Mouse (Mus musculus) hindbrain, embryonic 14.5 days (tissue): Measurements from ENCODE around the gene Lpp. TPM values are rescaled to one million over a fixed set of nuclear protein-coding genes. Genes with fewer than 3 reads are reported as not detected.
A peak's percentile ranks its signal among the peaks of the same experiment; 100 is the strongest.

Experiments
- ATAC-seq: fragments of 200-750 bp; cut with Nextera tagmentation; 2 replicates; pipeline ENCODE4 v1.8.0; 2017; ENCODE audit warnings: moderate number of reproducible peaks, mild to moderate bottlenecking, moderate TSS enrichment, moderate library complexity; ENCODE audit not compliant: low FRiP score
- DNase-seq: peaks from one replicate; pipeline ENCODE4 v3.0.0-alpha.2; 2015; ENCODE audit warnings: low spot score
- H3K27ac ChIP-seq: fragments of 300-500 bp; sonication (generic); 2 replicates; pipeline ENCODE4 v1.5.1; 2014; ENCODE audit warnings: mild to moderate bottlenecking, moderate library complexity
- H3K27me3 ChIP-seq: fragments of 300-500 bp; sonication (generic); 2 replicates; pipeline ENCODE4 v1.6.1; 2014; ENCODE audit warnings: mild to moderate bottlenecking, low read length, mixed read lengths; ENCODE audit not compliant: control insufficient read depth, insufficient read depth
- H3K36me3 ChIP-seq: fragments of 300-500 bp; sonication (generic); replicated peaks from 2 replicates; pipeline ENCODE4 v1.6.1; 2014; ENCODE audit not compliant: control insufficient read depth, insufficient read depth
- H3K4me1 ChIP-seq: fragments of 300-500 bp; sonication (generic); replicated peaks from 2 replicates; pipeline ENCODE4 v1.6.1; 2014; ENCODE audit warnings: antibody characterized with exemption, low read length, mixed read lengths; ENCODE audit not compliant: control insufficient read depth, insufficient read depth
- H3K4me2 ChIP-seq: fragments of 300-500 bp; sonication (generic); replicated peaks from 2 replicates; pipeline ENCODE4 v1.6.1; 2014; ENCODE audit warnings: mild to moderate bottlenecking, moderate library complexity
- H3K4me3 ChIP-seq: fragments of 300-500 bp; sonication (generic); replicated peaks from 2 replicates; pipeline ENCODE4 v1.5.1; 2014; ENCODE audit warnings: mild to moderate bottlenecking, low read length
- H3K9ac ChIP-seq: fragments of 300-500 bp; sonication (generic); 2 replicates; pipeline ENCODE4 v1.6.1; 2014
- H3K9me3 ChIP-seq: fragments of 300-500 bp; sonication (generic); 2 replicates; pipeline ENCODE4 v1.6.1; 2016; ENCODE audit warnings: low read length; ENCODE audit not compliant: control insufficient read depth
- WGBS: fragments of 180-500 bp; shearing (Covaris S2); extraction: QIAGEN DNeasy Blood & Tissue Kit; methylation state at CpG from one replicate; pipeline ENCODE4 v1.1.7; 2014; 5-methylcytosine and 5-hydroxymethylcytosine counted together
- polyA plus RNA-seq: library from polyadenylated mRNA; unstranded; fragments of >200 nt; fragmentation: Nextera tagmentation; extraction: Ambion mirVana; gene quantifications from 2 replicates; pipeline ENCODE4 v1.2.1, GENCODE M21; 2014

Gene Lpp
- polyA plus RNA-seq, 1 experiment from 2014 or later: 13.0 TPM

- Histone ChIP-seq H3K36me3 (no peaks in the 10 kb centered on the region), H3K4me2 (no peak overlapping the region), H3K4me3 (no peak overlapping the region), H3K9me3 (no peaks in the 10 kb centered on the region), H3K4me1 (no peaks in the 10 kb centered on the region), H3K27ac (no peak overlapping the region), H3K27me3 (no peaks in the 10 kb centered on the region), H3K9ac (no peak overlapping the region)
- DNase-seq: peak; percentile 50
- WGBS: 34% methylated on average over 3 of the region's 3 CpGs
- peak; percentile 84 for ATAC-seq
Observed at GRCm38 (mm10) chr16:24914393-24914751, 521.1 kb downstream of the Lpp start.

GRCm38 (mm10) chr16:24915470-24915869 is 522.2 kb downstream of the Lpp start:
- Histone ChIP-seq H3K27ac (no peak overlapping the region), H3K9ac (no peak overlapping the region), H3K4me3 (no peak overlapping the region), H3K27me3 (no peaks in the 10 kb centered on the region), H3K36me3 (no peaks in the 10 kb centered on the region), H3K4me1 (no peaks in the 10 kb centered on the region), H3K9me3 (no peaks in the 10 kb centered on the region), H3K4me2 (no peak overlapping the region)
- no peak for ATAC-seq
- 96% methylated on average over 4 of the region's 4 CpGs for WGBS
- no peak for DNase-seq

- ATAC-seq: no peak
- no peak for DNase-seq
- no peaks in the 10 kb centered on the region for H3K9me3 ChIP-seq
- 40% methylated on average over 11 of the region's 11 CpGs for WGBS
- no peaks in the 10 kb centered on the region for H3K4me1 ChIP-seq
- no peaks in the 10 kb centered on the region for H3K36me3 ChIP-seq
- H3K4me3 ChIP-seq: no peak overlapping the region
- H3K9ac ChIP-seq: no peak overlapping the region
- peak overlapping the region; percentile 22; the same call in 1 of the 2 replicates for H3K4me2 ChIP-seq
- H3K27me3 ChIP-seq: no peaks in the 10 kb centered on the region
- no peak overlapping the region for H3K27ac ChIP-seq
Observed at GRCm38 (mm10) chr16:24919349-24920012, 526.2 kb downstream of the Lpp start.

GRCm38 (mm10) chr16:24930070-24930469 is 536.8 kb downstream of the Lpp start:
- Histone ChIP-seq H3K9ac (no peak overlapping the region), H3K4me1 (no peaks in the 10 kb centered on the region), H3K36me3 (no peaks in the 10 kb centered on the region), H3K27me3 (no peaks in the 10 kb centered on the region), H3K27ac (no peak overlapping the region), H3K4me2 (no peak overlapping the region), H3K9me3 (no peaks in the 10 kb centered on the region), H3K4me3 (no peak overlapping the region)
- no peak for ATAC-seq
- no peak for DNase-seq

- Histone ChIP-seq H3K9ac (no peak overlapping the region), H3K4me2 (no peak overlapping the region), H3K4me3 (no peak overlapping the region), H3K9me3 (no peaks in the 10 kb centered on the region), H3K4me1 (no peaks in the 10 kb centered on the region), H3K27me3 (no peaks in the 10 kb centered on the region), H3K36me3 (no peaks in the 10 kb centered on the region), H3K27ac (no peak overlapping the region)
- ATAC-seq: no peak
- no peak for DNase-seq
- 69% methylated on average over 5 of the region's 5 CpGs for WGBS
Observed at GRCm38 (mm10) chr16:24930621-24931020, 537.3 kb downstream of the Lpp start.

- no peak for ATAC-seq
- no peak for DNase-seq
- H3K27me3 ChIP-seq: no peaks in the 10 kb centered on the region
- 51% methylated on average over 3 of the region's 3 CpGs for WGBS
- H3K4me1 ChIP-seq: no peaks in the 10 kb centered on the region
- no peak overlapping the region for H3K4me3 ChIP-seq
- H3K9me3 ChIP-seq: no peaks in the 10 kb centered on the region
- no peak overlapping the region for H3K27ac ChIP-seq
- H3K4me2 ChIP-seq: no peak overlapping the region
- H3K36me3 ChIP-seq: no peaks in the 10 kb centered on the region
- no peak overlapping the region for H3K9ac ChIP-seq
Observed at GRCm38 (mm10) chr16:24932816-24933215, 539.5 kb downstream of the Lpp start.

- DNase-seq: no peak
- Histone ChIP-seq H3K27me3 (no peaks in the 10 kb centered on the region), H3K4me2 (no peak overlapping the region), H3K4me1 (no peaks in the 10 kb centered on the region), H3K9ac (no peak overlapping the region), H3K4me3 (no peak overlapping the region), H3K36me3 (no peaks in the 10 kb centered on the region), H3K9me3 (no peaks in the 10 kb centered on the region), H3K27ac (no peak overlapping the region)
- ATAC-seq: no peak
- 74% methylated on average over 4 of the region's 4 CpGs for WGBS
Observed at GRCm38 (mm10) chr16:24933691-24934090, 540.4 kb downstream of the Lpp start.

- Histone ChIP-seq H3K4me2 (no peak overlapping the region), H3K9ac (no peak overlapping the region), H3K4me3 (no peak overlapping the region), H3K36me3 (no peaks in the 10 kb centered on the region), H3K27ac (no peak overlapping the region), H3K4me1 (0 out of 2 replicates have a peak, but pooled peaks cover 8% of the 10 kb centered on the region), H3K27me3 (no peaks in the 10 kb centered on the region), H3K9me3 (no peaks in the 10 kb centered on the region)
- 26% methylated on average over 9 of the region's 9 CpGs for WGBS
- no peak for DNase-seq
- ATAC-seq: peak; percentile 53; the same call in 1 of the 2 replicates
Observed at GRCm38 (mm10) chr16:24941306-24942160, 548.2 kb downstream of the Lpp start.

- Histone ChIP-seq H3K9me3 (no peaks in the 10 kb centered on the region), H3K36me3 (no peaks in the 10 kb centered on the region), H3K9ac (no peak overlapping the region), H3K4me1 (0 out of 2 replicates have a peak, but pooled peaks cover 8% of the 10 kb centered on the region), H3K4me2 (no peak overlapping the region), H3K27ac (no peak overlapping the region), H3K27me3 (no peaks in the 10 kb centered on the region), H3K4me3 (no peak overlapping the region)
- ATAC-seq: no peak
- DNase-seq: no peak
- 38% methylated on average over 6 of the region's 6 CpGs for WGBS
Observed at GRCm38 (mm10) chr16:24943486-24944261, 550.4 kb downstream of the Lpp start.
